Mouse (Mus musculus) liver, embryonic 14.5 days (tissue): ENCODE measurements around the gene Pgpep1.

ENCODE experiments used
- CTCF ChIP-seq: IDR thresholded peaks from 2 replicates; pipeline ENCODE4 v1.5.1; 2016; ENCODE audit warnings: antibody characterized with exemption, low read depth, control low read depth
- EP300 ChIP-seq: IDR thresholded peaks from 2 replicates; pipeline ENCODE4 v1.6.1; 2016; ENCODE audit warnings: antibody characterized with exemption, low read depth

GRCm38 (mm10) chr8:70699116-70699833, 39.1 kb upstream of the Pgpep1 start:
- peak; percentile 33 for TF ChIP-seq CTCF
- no peak for TF ChIP-seq EP300
